ENCODE assay signal across 17 mouse cellular contexts in the genomic region with DNA sequence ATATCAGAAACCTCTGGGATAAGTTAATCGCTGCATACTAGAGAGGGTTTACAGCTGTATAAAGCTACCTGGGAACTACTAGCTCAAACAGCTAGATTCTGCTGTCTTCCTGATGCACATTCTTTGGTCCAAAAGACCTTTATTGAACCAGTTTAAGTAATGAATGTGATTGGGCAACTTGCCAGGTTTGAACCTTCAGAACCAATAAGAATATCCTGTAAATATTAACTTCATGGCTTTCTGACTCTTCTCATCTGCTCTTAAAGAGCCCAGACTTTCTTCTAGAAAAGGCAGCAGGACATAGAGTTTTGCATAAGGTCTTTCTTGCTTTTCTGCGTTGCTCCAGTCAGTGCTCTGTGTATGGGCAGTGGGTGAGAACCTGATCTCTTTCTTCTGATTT.
"Had no signal": no experiment of that assay in that cellular context is flagged by ENCODE, and none has a peak within 500 bp of the region (broad histone marks: within the 10 kb centered on the region; RNA-seq: fewer than 3 reads in every experiment).

No protein-coding gene starts in this region.

- H3K9me3 ChIP-seq: lung, embryonic 15.5 days; midbrain, embryonic 10.5 days; midbrain, embryonic 12.5 days; neural tube, embryonic 12.5 days had no signal

- H3K9ac ChIP-seq: lung, embryonic 15.5 days; midbrain, embryonic 12.5 days; neural tube, embryonic 12.5 days had no signal

- ATAC-seq: lung, postnatal 0 days; midbrain, embryonic 16.5 days had no signal

- H3K4me1 ChIP-seq: lung, embryonic 15.5 days; midbrain, embryonic 10.5 days; midbrain, embryonic 12.5 days; neural tube, embryonic 12.5 days had no signal

- H3K4me3 ChIP-seq: lung, embryonic 15.5 days; midbrain, embryonic 10.5 days; midbrain, embryonic 12.5 days; myocyte; neural tube, embryonic 12.5 days had no signal

- H3K36me3 ChIP-seq: lung, embryonic 15.5 days; midbrain, embryonic 10.5 days; midbrain, embryonic 12.5 days; neural tube, embryonic 12.5 days had no signal

- H3K27me3 ChIP-seq: lung, embryonic 15.5 days; midbrain, embryonic 12.5 days; neural tube, embryonic 12.5 days had no signal

- H3K27ac ChIP-seq: lung, embryonic 15.5 days; midbrain, embryonic 10.5 days; midbrain, embryonic 12.5 days; neural tube, embryonic 12.5 days had no signal

- DNase-seq: lung, adult 2 months; lung, postnatal 14 days; lung, postnatal 36 days; midbrain, embryonic 14.5 days; right cerebral cortex, postnatal 14 days; right cerebral cortex, postnatal 4 days; spleen, adult 18-20 months; thymus, adult 18-20 months; thymus, postnatal 14 days; thymus, postnatal 36 days had no signal

- H3K4me2 ChIP-seq: lung, embryonic 15.5 days; midbrain, embryonic 12.5 days; neural tube, embryonic 12.5 days had no signal
